11 mouse cellular contexts compared by ENCODE assay signal in the genomic region with DNA sequence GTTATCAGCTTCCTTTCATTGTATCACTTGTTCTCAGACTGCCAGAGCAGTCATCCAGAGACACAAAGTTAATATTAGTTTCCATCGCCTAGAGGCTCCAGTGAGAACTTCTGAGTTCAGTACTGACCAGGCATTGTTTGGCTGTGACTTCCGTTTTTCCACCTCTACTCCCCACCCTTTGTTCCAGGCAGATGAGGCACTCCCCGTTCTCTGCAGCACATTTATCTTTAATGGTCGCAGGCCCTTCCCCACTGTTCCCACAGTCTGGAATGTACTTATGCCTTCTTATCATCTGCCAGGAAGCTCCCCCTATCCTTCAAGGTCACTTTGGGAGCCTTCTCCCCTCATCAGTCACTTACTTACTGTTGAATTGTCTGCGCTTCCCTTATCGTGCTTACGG.
A peak's percentile ranks its signal among the peaks of the same experiment; 100 is the strongest.
DNase-seq lines count a peak whose midpoint lies in the region; ATAC-seq and TF ChIP-seq lines count a peak whose summit lies in the region.
"Had no signal": no experiment of that assay in that cellular context is flagged by ENCODE, and none has a peak within 500 bp of the region (broad histone marks: within the 10 kb centered on the region; RNA-seq: fewer than 3 reads in every experiment).

No protein-coding gene starts in this region.

- peak; percentile 68 for ATAC-seq in heart, embryonic 16.5 days (replicated peaks; ENCODE audit: extremely low read depth, insufficient read depth, low FRiP score)
- ATAC-seq in inflammation-experienced regulatory T-cells, adult 6 months: no peak
- ATAC-seq: midbrain, embryonic 13.5 days had no signal

- peak overlapping the region; percentile 52 for H3K9ac ChIP-seq in heart, embryonic 16.5 days (ENCODE audit: low read length)
- H3K9ac ChIP-seq: midbrain, embryonic 13.5 days; neural tube, embryonic 15.5 days had no signal

- peak overlapping the region; percentile 53 for H3K4me2 ChIP-seq in heart, embryonic 16.5 days (ENCODE audit: low read depth, low read length)
- H3K4me2 ChIP-seq: midbrain, embryonic 13.5 days; neural tube, embryonic 15.5 days had no signal

- no peak for TF ChIP-seq CTCF in gastrocnemius, adult 2 months (IDR thresholded peaks at IDR 0.05)
- TF ChIP-seq CTCF in E14TG2a.4 (conservative IDR thresholded peaks at IDR 0.05; ENCODE audit: low read length): no peak
- TF ChIP-seq CTCF in lung, adult 2 months (IDR thresholded peaks at IDR 0.05; ENCODE audit: insufficient read depth, low read length): no peak

- 0 out of 2 replicates have a peak, but pooled peaks cover 3% of the 10 kb centered on the region for H3K36me3 ChIP-seq in E14TG2a.4 (ENCODE audit: insufficient read depth, low read length)
- no peaks in the 10 kb centered on the region for H3K36me3 ChIP-seq in heart, embryonic 16.5 days (ENCODE audit: control insufficient read depth, insufficient read depth)
- H3K36me3 ChIP-seq: midbrain, embryonic 13.5 days; neural tube, embryonic 15.5 days had no signal

- TF ChIP-seq POLR2A in lung, adult 2 months (IDR thresholded peaks at IDR 0.05; ENCODE audit: borderline replicate concordance, extremely low read depth, low read depth, low read length): no peak

- no peaks in the 10 kb centered on the region for H3K9me3 ChIP-seq in E14TG2a.4 (ENCODE audit: low read length)
- no peaks in the 10 kb centered on the region for H3K9me3 ChIP-seq in heart, embryonic 16.5 days (replicated peaks; ENCODE audit: control insufficient read depth, low read length)
- H3K9me3 ChIP-seq: midbrain, embryonic 13.5 days; neural tube, embryonic 15.5 days had no signal

- peak overlapping the region; percentile 70 for H3K27ac ChIP-seq in gastrocnemius, adult 2 months
- H3K27ac ChIP-seq in heart, embryonic 16.5 days (ENCODE audit: low read length): peak overlapping the region; percentile 81
- H3K27ac ChIP-seq: midbrain, embryonic 13.5 days; neural tube, embryonic 15.5 days had no signal

- no peak overlapping the region for H3K4me3 ChIP-seq in gastrocnemius, adult 2 months
- peak overlapping the region; percentile 45 for H3K4me3 ChIP-seq in E14TG2a.4 (replicated peaks; ENCODE audit: low read length)
- H3K4me3 ChIP-seq in heart, embryonic 16.5 days (ENCODE audit: low read length): 0 out of 2 replicates have a peak overlapping the region, but pooled peaks have one; percentile 10
- H3K4me3 ChIP-seq in lung, adult 2 months (replicated peaks; ENCODE audit: extremely low read depth, low read depth, low read length): no peak overlapping the region
- H3K4me3 ChIP-seq: midbrain, embryonic 13.5 days; neural tube, embryonic 15.5 days had no signal

- H3K4me1 ChIP-seq in E14TG2a.4 (replicated peaks; ENCODE audit: low read depth, low read length): peaks cover 47% of the 10 kb centered on the region
- peaks cover 54% of the 10 kb centered on the region for H3K4me1 ChIP-seq in heart, embryonic 16.5 days (ENCODE audit: control insufficient read depth, insufficient read depth, low read length)
- H3K4me1 ChIP-seq in lung, adult 2 months (ENCODE audit: control insufficient read depth, insufficient read depth, low read length): peaks cover 15% of the 10 kb centered on the region
- H3K4me1 ChIP-seq: midbrain, embryonic 13.5 days had no signal

- intact Hi-C loops in gastrocnemius, adult 2 months (cut with DNase I): no loop called here

- no peak for DNase-seq in gastrocnemius, adult 2 months
- no peak for DNase-seq in gastrocnemius, postnatal 10 days
- peak; percentile 34 for DNase-seq in lung, adult 2 months
- no peak for DNase-seq in embryo, embryonic 11 days
- no peak for DNase-seq in cerebellum, postnatal 4 days (ENCODE audit: low spot score in 2 of 2)
- DNase-seq: left cerebral cortex, postnatal 4 days had no signal

- H3K27me3 ChIP-seq in E14TG2a.4 (ENCODE audit: insufficient read depth, low read length): no peaks in the 10 kb centered on the region
- no peaks in the 10 kb centered on the region for H3K27me3 ChIP-seq in heart, embryonic 16.5 days (ENCODE audit: control insufficient read depth, insufficient read depth, low read length)
- H3K27me3 ChIP-seq: midbrain, embryonic 13.5 days; neural tube, embryonic 15.5 days had no signal

- 8% methylated on average over 7 of the region's 7 CpGs for WGBS in heart, embryonic 16.5 days
- 23% methylated on average over 7 of the region's 7 CpGs for WGBS in lung, adult 2 months

Comparison
In these comparisons a context has a peak if more than half of its experiments do, and no peak if none do; other contexts are left out.
1. H3K4me3 ChIP-seq: peak in E14TG2a.4 (single experiment) and heart, embryonic 16.5 days (single experiment); none in gastrocnemius, adult 2 months (single experiment) and lung, adult 2 months (single experiment).